Mouse (Mus musculus) bone marrow macrophage, adult 2 months (primary cell): ENCODE results near the gene Fau. TPM values are rescaled to one million over a fixed set of nuclear protein-coding genes. Genes with fewer than 3 reads are reported as not detected.

Source experiments
- H3K27ac ChIP-seq: 2 replicates; pipeline ENCODE4 v1.5.1; 2012; ENCODE audit warnings: low read depth, low read length; ENCODE audit not compliant: insufficient read depth
- H3K4me1 ChIP-seq: 2 replicates; pipeline ENCODE4 v1.6.1; 2012; ENCODE audit warnings: low read length; ENCODE audit not compliant: control insufficient read depth, insufficient read depth
- H3K4me3 ChIP-seq: 2 replicates; pipeline ENCODE4 v1.5.1; 2012; ENCODE audit warnings: mild to moderate bottlenecking, low read length, moderate library complexity; ENCODE audit not compliant: insufficient read depth
- CTCF ChIP-seq: IDR thresholded peaks from 2 replicates; pipeline ENCODE4 v1.5.1; 2012; ENCODE audit warnings: low read depth, mild to moderate bottlenecking, low read length, moderate library complexity
- POLR2A ChIP-seq: IDR thresholded peaks from 2 replicates; pipeline ENCODE4 v1.6.1; 2012; ENCODE audit warnings: mild to moderate bottlenecking, low read depth, low read length, borderline replicate concordance
- polyA plus RNA-seq: library from polyadenylated mRNA; stranded (reverse); fragments of >200 nt; gene quantifications from 2 replicates; pipeline ENCODE4 v1.2.4, GENCODE M21; 2012; ENCODE audit not compliant: missing spikeins, insufficient read depth, insufficient read length

Gene Fau
- polyA plus RNA-seq, 1 experiment = 2,337 TPM

- TF ChIP-seq CTCF = no peak
- no peak for TF ChIP-seq POLR2A
- Histone ChIP-seq H3K27ac (0 out of 2 replicates have a peak overlapping the region, but pooled peaks have one; percentile 0), H3K4me3 (peak overlapping the region; percentile 65), H3K4me1 (peaks cover 12% of the 10 kb centered on the region)
Measured at GRCm38 (mm10) chr19:6058966-6059365, 1.3 kb downstream of the Fau start.

- Histone ChIP-seq H3K4me3 (peak within 1 kb of the TSS; percentile 90), H3K4me1 (peaks cover 12% of the 10 kb centered on the region), H3K27ac (peak within 1 kb of the TSS; percentile 87)
- TF ChIP-seq CTCF (no peak), POLR2A (no peak; the same call in 1 of the 2 replicates)
Measured at GRCm38 (mm10) chr19:6061021-6061533, 3.4 kb downstream of the Fau start, which contains the start of gene Znhit2. Gene Znhit2 (plus strand): TSS chr19:6061192.

- H3K4me3 ChIP-seq = peak overlapping the region; percentile 90
- peak overlapping the region; percentile 87 for H3K27ac ChIP-seq
- no peak for TF ChIP-seq POLR2A
- peaks cover 12% of the 10 kb centered on the region for H3K4me1 ChIP-seq
Measured at GRCm38 (mm10) chr19:6061641-6062302, 4.1 kb downstream of the Fau start.

GRCm38 (mm10) chr19:6062418-6062817 is 4.8 kb downstream of the Fau start:
- H3K27ac ChIP-seq = no peak overlapping the region
- peaks cover 12% of the 10 kb centered on the region for H3K4me1 ChIP-seq
- no peak for TF ChIP-seq POLR2A
- no peak for TF ChIP-seq CTCF
- H3K4me3 ChIP-seq = peak overlapping the region; percentile 90

- Histone ChIP-seq H3K4me1 (peaks cover 15% of the 10 kb centered on the region), H3K27ac (no peak overlapping the region), H3K4me3 (no peak overlapping the region)
- TF ChIP-seq POLR2A (no peak), CTCF (no peak)
Measured at GRCm38 (mm10) chr19:6063081-6063480, 5.4 kb downstream of the Fau start.

GRCm38 (mm10) chr19:6066571-6066970 is 8.9 kb downstream of the Fau start:
- Histone ChIP-seq H3K4me1 (peaks cover 12% of the 10 kb centered on the region), H3K27ac (no peak overlapping the region), H3K4me3 (peak overlapping the region; percentile 56)
- TF ChIP-seq CTCF (no peak), POLR2A (no peak)

GRCm38 (mm10) chr19:6067011-6067723 is 9.5 kb downstream of the Fau start:
- Histone ChIP-seq H3K4me1 (peaks cover 12% of the 10 kb centered on the region), H3K27ac (peak overlapping the region; percentile 31), H3K4me3 (peak overlapping the region; percentile 56)
- peak; percentile 88 for TF ChIP-seq CTCF
- TF ChIP-seq POLR2A = no peak

- Histone ChIP-seq H3K27ac (peak within 1 kb of the TSS; percentile 31), H3K4me3 (peak within 1 kb of the TSS; percentile 56), H3K4me1 (peaks cover 7% of the 10 kb centered on the region)
- TF ChIP-seq CTCF (no peak), POLR2A (no peak)
Measured at GRCm38 (mm10) chr19:6067724-6068415, 10.2 kb downstream of the Fau start, which contains the start of gene Tm7sf2. Gene Tm7sf2 (minus strand): TSS chr19:6068373.

- TF ChIP-seq CTCF (no peak), POLR2A (no peak)
Measured at GRCm38 (mm10) chr19:6068951-6069350, 11.3 kb downstream of the Fau start.

GRCm38 (mm10) chr19:6069851-6070250 is 12.2 kb downstream of the Fau start:
- TF ChIP-seq CTCF (no peak), POLR2A (no peak)
- H3K4me3 ChIP-seq = no peak overlapping the region
- H3K4me1 ChIP-seq = peaks cover 18% of the 10 kb centered on the region

More at GRCm38 (mm10) chr19:6068951-6069350, 11.3 kb downstream of the Fau start:
- Histone ChIP-seq H3K4me1 (peaks cover 11% of the 10 kb centered on the region), H3K27ac (no peak overlapping the region), H3K4me3 (no peak overlapping the region)

More at GRCm38 (mm10) chr19:6069851-6070250, 12.2 kb downstream of the Fau start:
- no peak overlapping the region for H3K27ac ChIP-seq
